Mouse (Mus musculus): ENCODE measurements around the gene Mlh1. TPM values are rescaled to one million over a fixed set of nuclear protein-coding genes. Genes with fewer than 3 reads are reported as not detected.

Gene Mlh1
- polyA plus RNA-seq (2015; fragmentation: Illumina TruSeq; extraction: RNeasy Lipid Tissue Mini Kit (QIAGEN cat#74804); ENCODE audit: insufficient read depth, low replicate concordance) = 53.7 TPM

GRCm38 (mm10) chr9:111271434-111272160 is at the start of gene Mlh1, which contains the start of gene Epm2aip1:
Mlh1 (minus strand) TSS chr9:111271791.
Epm2aip1 (plus strand) TSS chr9:111271929.

GRCm38 (mm10) chr9:111311031-111311842 is 39.6 kb upstream of the Mlh1 start, which contains the start of gene Trank1:
Trank1 (plus strand) TSS chr9:111311739.

Other genes starting within 250 kb of the Mlh1 start
- gene Ccrl2, start 214.3 kb downstream of the Mlh1 start, polyA plus RNA-seq (2015; fragmentation: Illumina TruSeq; extraction: RNeasy Lipid Tissue Mini Kit (QIAGEN cat#74804); ENCODE audit: insufficient read depth, low replicate concordance) = 7.0 TPM
- 45.6 TPM for gene Lrrfip2, start 154.2 kb downstream of the Mlh1 start, polyA plus RNA-seq (2015; fragmentation: Illumina TruSeq; extraction: RNeasy Lipid Tissue Mini Kit (QIAGEN cat#74804); ENCODE audit: insufficient read depth, low replicate concordance)
- gene Epm2aip1, start 138 bp upstream of the Mlh1 start, polyA plus RNA-seq (2015; fragmentation: Illumina TruSeq; extraction: RNeasy Lipid Tissue Mini Kit (QIAGEN cat#74804); ENCODE audit: insufficient read depth, low replicate concordance) = 45.7 TPM
- not detected for gene Trank1, start 39.9 kb upstream of the Mlh1 start, polyA plus RNA-seq (2015; fragmentation: Illumina TruSeq; extraction: RNeasy Lipid Tissue Mini Kit (QIAGEN cat#74804); ENCODE audit: insufficient read depth, low replicate concordance)
- gene Dclk3, start 167.3 kb upstream of the Mlh1 start, polyA plus RNA-seq (2015; fragmentation: Illumina TruSeq; extraction: RNeasy Lipid Tissue Mini Kit (QIAGEN cat#74804); ENCODE audit: insufficient read depth, low replicate concordance) = not detected

Measured in spleen, adult 10 weeks (tissue).